Mouse (Mus musculus): ENCODE measurements around the gene Olfr298. TPM values are rescaled to one million over a fixed set of nuclear protein-coding genes. Genes with fewer than 3 reads are reported as not detected.

Gene Olfr298
- polyA plus RNA-seq (2015; fragmentation: Nextera tagmentation; extraction: Ambion mirVana) = not detected in 2 replicates

GRCm38 (mm10) chr7:86492384-86492783 lies at the start of gene Olfr298:
Gene Olfr298 (minus strand): TSS chr7:86492484.

GRCm38 (mm10) chr7:86519668-86520067 lies 27.4 kb upstream of the Olfr298 start, which contains the start of gene Olfr297:
Gene Olfr297 (plus strand): TSS chr7:86519968.

GRCm38 (mm10) chr7:86459621-86460020 lies 32.7 kb downstream of the Olfr298 start, which contains the start of gene Olfr299:
Gene Olfr299 (plus strand): TSS chr7:86459921.

Other genes starting within 250 kb of the Olfr298 start
- gene Vmn2r76, start 246.2 kb downstream of the Olfr298 start, polyA plus RNA-seq (2015; fragmentation: Nextera tagmentation; extraction: Ambion mirVana) = not detected in 2 replicates
- not detected in 2 replicates for gene Olfr310, start 215.3 kb downstream of the Olfr298 start, polyA plus RNA-seq (2015; fragmentation: Nextera tagmentation; extraction: Ambion mirVana)
- not detected in 2 replicates for gene Olfr309, start 178.8 kb downstream of the Olfr298 start, polyA plus RNA-seq (2015; fragmentation: Nextera tagmentation; extraction: Ambion mirVana)
- not detected in 2 replicates for gene Olfr308, start 166.9 kb downstream of the Olfr298 start, polyA plus RNA-seq (2015; fragmentation: Nextera tagmentation; extraction: Ambion mirVana)
- not detected in 2 replicates for gene Olfr307, start 154.9 kb downstream of the Olfr298 start, polyA plus RNA-seq (2015; fragmentation: Nextera tagmentation; extraction: Ambion mirVana)
- gene Olfr305, start 125.6 kb downstream of the Olfr298 start, polyA plus RNA-seq (2015; fragmentation: Nextera tagmentation; extraction: Ambion mirVana) = not detected in 2 replicates
- not detected in 2 replicates for gene Olfr304, start 105.8 kb downstream of the Olfr298 start, polyA plus RNA-seq (2015; fragmentation: Nextera tagmentation; extraction: Ambion mirVana)
- gene Olfr303, start 94.7 kb downstream of the Olfr298 start, polyA plus RNA-seq (2015; fragmentation: Nextera tagmentation; extraction: Ambion mirVana) = not detected in 2 replicates
- gene Olfr301, start 88.6 kb downstream of the Olfr298 start, polyA plus RNA-seq (2015; fragmentation: Nextera tagmentation; extraction: Ambion mirVana) = not detected in 2 replicates
- gene Olfr299, start 32.6 kb downstream of the Olfr298 start, polyA plus RNA-seq (2015; fragmentation: Nextera tagmentation; extraction: Ambion mirVana) = not detected in 2 replicates
- gene Olfr297, start 27.5 kb upstream of the Olfr298 start, polyA plus RNA-seq (2015; fragmentation: Nextera tagmentation; extraction: Ambion mirVana) = not detected in 2 replicates
- not detected in 2 replicates for gene Olfr295, start 91.4 kb upstream of the Olfr298 start, polyA plus RNA-seq (2015; fragmentation: Nextera tagmentation; extraction: Ambion mirVana)
- not detected in 2 replicates for gene Olfr294, start 124.2 kb upstream of the Olfr298 start, polyA plus RNA-seq (2015; fragmentation: Nextera tagmentation; extraction: Ambion mirVana)
- gene Olfr293, start 156.6 kb upstream of the Olfr298 start, polyA plus RNA-seq (2015; fragmentation: Nextera tagmentation; extraction: Ambion mirVana) = not detected in 2 replicates
- not detected in 2 replicates for gene Olfr292, start 195.8 kb upstream of the Olfr298 start, polyA plus RNA-seq (2015; fragmentation: Nextera tagmentation; extraction: Ambion mirVana)